Mouse (Mus musculus) telencephalon, adult 2 months (tissue): ENCODE measurements at regions not wholly inside any gene's neighbourhood (a gene's known extent, or its start where the extent isn't known, plus 50 kb on each side); places are given as distances from the start of the nearest gene placed in this dataset.

ENCODE experiments used
- DNase-seq: peaks from one replicate; pipeline ENCODE4 v3.0.0-alpha.2; 2011; ENCODE audit warnings: low read depth, low spot score

DNA sequence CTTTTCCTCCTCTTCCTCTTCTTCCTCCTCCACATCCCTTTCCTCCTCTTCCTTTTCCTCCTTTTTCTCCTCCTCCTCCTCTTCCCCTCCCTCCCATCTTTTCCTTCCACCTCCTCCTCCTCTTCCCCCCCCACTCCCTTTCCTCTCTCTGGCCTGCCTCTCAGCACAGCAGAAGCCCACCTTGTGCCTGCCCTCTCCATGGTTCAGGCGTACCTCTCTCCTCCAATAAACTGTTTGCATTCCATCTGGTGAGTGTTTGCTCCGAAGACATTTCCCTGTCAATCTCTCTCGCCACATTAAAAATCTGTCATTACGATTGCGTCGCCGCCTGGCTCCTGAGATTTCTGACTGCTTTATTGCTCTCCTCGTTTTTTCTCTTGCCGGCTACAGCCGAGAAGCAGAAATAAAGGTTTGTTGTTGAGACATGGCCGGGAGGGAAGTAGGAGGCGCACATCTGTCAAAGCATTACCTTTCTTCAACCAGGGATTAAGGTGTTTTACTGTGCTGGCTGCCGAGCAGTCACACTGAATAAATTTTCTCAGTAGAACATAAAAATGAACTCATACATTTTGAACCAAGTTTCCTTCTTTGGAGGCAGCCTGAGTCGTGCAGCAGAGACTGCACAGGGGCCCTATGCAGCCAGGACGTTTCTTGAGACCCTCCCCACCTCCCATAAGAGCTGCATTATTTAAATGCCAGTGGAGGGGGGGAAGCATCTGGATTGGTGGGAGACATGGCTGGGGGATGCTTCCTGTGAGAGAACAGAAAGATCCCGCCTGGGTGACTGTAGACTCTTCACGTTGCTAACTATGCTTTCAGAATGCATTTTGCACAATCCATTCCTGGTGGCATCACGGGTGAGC, 376.3 kb upstream of the 3110018I06Rik start:
- peak; percentile 48 for DNase-seq

DNA sequence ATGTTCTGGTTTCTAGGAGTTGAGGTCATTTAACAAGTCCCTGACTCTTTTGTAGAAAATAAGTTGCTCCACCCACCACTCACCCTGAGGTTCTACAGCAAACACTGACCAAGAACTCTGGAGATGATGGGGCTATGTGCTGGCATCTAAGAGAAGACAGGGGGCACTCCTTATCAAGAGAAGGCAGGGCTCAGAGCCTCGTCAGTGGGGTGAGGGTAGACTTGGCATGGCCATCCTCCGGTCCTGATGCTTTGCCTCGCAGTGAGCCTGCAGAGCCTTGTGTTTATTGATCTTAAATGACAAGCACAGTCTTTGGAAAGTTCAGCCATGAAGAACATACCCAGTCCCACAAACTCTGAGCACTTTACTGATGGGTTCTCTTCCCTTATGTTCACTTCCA, 370.1 kb upstream of the 3110018I06Rik start:
- no peak for DNase-seq

DNA sequence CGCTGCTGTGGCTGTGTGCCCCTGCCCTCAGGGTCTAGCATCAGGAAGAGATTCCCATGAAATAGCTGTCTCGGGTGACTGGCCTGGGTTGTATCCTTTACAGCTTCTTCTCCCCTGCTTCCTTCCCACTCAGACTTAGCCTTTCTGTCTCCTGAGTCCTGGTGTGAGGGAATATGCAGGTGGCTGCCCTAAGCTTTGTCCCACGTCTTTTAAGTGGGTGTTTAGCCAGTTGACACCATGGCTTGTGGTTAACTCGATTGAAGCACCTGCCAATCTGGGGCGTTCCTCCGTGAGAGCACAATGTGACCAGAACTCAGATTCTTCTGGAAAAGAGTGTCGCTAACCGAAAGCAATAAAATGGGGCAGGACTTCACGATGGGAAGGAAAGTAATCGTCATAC, 369.4 kb upstream of the 3110018I06Rik start:
- DNase-seq, result no peak

DNA sequence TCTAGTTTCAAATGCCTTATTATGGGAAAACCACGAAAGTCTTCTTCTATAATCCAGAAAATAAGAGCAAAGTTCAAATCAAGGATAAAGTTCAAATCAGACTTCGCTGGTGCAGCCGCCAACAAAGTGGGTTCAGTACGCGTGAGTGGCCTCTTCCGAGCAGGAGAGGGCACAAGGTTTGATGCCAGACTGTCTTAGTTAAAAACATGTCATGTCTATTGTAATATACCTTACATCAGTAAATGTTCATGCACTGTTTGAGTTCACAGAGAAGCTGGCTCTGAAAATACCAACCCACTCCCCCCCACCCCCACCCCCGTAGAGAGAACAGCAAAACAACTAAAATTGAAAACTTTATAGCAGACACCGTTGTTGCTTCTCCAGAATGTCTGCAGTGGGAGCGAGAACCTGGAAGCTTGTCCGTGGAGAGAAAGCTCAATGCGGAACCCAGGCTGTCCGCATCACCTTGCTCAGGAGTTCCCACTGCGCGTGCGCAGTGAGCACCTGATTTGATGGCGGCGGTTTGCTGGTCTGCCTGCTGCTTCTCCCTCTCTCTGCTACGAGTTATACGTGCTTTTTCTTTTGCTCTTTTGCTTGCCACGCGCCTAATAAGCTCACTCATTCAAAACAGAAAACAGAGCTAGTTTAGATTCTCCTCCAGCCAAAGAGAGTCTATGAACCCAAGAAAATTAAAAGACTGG, 367.8 kb upstream of the 3110018I06Rik start:
- no peak for DNase-seq

DNA sequence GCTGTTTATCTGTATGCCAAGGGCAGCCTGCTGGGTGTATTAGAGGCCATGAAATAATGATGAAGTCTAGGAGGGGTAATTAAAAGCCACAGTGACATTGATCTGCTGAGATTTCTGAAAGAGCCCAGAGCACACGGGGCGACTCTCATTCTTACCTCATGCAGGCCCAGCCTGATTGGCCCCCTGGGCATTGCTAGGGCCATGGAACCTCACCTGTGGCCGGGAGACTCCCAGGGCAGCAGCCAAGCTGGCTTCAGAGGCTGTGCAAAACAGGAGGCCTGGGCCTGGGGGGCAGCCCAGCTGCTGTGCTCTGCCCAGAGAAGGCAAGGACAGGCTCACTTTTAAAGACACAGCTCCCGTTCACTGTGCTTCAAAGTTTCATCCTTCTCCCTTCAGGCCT, 366.4 kb upstream of the 3110018I06Rik start:
- no peak for DNase-seq

DNA sequence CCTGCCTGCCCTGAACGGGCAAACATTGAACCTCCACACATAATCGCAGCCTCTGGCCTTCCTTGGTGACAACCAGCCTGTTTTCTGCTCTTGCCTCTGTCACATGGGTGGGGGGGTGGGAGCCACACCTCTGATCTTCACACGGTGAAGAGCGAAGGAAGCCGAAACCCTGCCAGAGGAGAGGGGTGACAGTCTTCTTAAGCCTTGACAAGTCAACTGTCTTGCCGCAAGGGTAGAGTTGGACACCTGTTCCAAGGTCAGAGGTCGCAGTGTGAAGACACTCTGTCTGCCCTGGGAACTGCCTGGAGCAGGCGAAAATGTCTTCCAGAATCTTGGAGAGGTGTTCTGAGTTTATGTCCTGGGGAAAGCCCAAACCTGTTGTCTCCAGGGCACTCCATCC, 364.8 kb upstream of the 3110018I06Rik start:
- DNase-seq, result no peak

DNA sequence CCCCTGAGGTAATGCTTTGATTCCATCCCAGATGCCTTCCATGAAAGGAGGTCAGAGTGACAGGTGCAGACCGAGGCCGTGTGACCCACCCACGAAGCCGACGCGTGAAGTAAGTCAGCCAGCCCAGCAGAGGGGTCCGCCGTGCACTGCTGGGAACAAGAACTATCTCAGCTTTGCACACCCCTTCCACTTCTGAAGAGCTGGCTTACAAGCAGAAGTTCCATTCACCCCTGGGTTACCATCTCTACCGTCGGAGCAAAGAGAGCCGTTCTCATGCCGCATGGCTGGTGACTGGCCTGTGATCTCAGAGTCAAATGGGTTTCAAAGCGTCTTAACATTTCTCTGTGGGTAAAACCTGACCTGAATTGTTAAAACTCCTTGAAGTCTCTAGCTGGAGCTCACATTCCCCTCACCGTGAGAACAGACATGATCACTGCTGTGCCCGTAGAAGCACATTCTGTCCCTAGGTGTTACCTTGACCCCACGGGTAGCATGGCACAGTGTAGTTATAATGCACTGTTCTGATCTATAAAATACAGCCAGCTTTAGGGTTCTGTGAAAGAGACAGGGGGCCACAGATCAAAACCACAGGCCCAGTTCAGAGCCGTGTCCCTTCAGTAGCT, 364.1 kb upstream of the 3110018I06Rik start:
- no peak for DNase-seq

DNA sequence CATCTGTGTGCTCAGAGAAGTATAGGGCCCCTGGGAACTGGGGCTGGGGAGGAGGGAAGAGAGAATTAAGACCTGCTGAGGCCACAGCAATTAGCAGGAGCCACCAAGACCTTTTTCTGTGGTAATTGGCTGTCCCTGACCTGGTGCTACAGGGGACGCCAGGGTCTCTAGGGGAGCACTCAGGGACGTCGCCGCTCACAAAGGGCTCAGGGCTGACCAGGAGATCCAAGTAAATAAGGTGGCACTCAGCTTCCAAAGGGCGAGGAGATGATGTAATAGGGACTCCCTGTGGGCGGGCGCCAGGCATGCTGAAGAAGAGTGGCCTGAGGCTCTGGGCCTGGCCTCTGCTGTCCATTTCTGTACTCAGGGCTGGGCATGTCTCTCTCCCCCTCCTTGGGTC, 363.2 kb upstream of the 3110018I06Rik start:
- DNase-seq, result no peak

DNA sequence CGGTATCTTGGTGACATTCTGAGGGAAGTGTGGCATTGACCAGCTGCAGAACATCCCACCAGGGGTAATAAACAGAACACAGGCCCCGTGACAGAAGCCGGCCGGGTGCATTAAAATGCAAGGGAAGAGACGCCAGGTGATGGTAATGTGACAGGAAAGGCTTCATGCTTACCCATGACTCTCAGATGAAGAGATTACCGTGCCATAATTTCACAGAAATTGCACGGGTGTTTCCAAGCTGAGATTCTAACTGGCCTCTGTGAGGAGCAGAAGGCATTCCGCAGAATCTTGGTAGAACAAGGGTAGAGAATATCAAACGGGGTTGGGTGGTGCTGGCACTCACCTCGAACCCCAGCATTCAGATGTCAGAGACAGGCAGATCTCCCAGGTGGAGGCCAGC, 362.4 kb upstream of the 3110018I06Rik start:
- no peak for DNase-seq

DNA sequence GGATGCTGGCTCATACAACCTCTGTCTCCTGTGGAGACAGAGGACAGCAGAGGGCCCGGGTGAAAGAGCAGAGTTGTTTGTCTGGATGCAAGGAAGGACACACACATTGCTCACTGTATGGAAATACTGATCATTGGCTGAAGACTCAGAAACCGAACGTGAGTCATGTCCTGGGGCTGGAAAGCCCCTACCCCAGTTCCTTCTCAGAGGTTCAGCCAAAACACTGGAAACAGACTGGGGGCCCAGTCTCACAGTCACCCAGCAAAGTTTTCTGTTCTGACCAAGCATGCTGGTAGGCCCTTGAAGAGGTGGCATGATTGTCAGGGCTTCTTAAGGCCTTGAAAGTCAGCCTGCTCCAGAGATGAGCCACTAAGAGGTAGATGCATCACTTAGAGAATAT, 360.8 kb upstream of the 3110018I06Rik start:
- no peak for DNase-seq

DNA sequence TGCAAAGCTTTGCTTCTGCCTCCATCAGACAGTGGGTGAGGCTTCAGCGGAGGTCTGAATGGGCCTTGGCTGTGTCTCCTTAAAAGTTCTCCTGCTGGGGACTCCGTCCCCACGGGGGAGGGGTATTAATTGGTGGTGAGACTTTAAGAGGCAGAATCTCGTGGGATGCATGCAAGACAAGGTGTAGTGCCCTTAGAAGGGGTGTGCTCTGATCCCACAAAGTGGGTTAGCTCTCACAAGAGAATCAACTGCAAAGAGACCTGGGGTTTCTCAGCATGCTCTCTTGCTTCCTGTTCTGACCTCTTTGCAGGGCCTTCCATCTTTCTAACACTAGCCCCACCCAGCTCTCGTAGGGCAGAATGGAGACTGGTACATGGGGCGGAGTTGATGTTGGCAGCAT, 359.2 kb upstream of the 3110018I06Rik start:
- no peak for DNase-seq

DNA sequence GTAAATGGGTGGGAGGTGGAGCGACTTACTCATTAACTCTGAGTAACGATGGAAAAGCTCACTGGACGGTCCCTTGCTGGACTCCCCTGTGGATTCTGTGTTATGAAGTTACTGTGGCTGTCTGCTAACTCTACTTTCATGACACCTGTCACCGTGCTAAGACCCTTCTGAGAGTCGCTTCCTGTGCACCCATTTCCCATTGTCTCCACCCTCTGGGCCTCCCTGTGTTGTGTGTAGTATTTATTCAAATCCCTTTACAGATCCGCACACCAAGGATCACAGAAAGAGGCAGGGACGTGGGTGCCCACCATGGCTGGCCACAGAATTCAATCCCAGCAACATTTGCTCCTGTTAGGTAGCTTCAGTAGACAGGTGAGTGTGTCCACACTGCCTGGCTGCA, 357.1 kb upstream of the 3110018I06Rik start:
- DNase-seq, result no peak

DNA sequence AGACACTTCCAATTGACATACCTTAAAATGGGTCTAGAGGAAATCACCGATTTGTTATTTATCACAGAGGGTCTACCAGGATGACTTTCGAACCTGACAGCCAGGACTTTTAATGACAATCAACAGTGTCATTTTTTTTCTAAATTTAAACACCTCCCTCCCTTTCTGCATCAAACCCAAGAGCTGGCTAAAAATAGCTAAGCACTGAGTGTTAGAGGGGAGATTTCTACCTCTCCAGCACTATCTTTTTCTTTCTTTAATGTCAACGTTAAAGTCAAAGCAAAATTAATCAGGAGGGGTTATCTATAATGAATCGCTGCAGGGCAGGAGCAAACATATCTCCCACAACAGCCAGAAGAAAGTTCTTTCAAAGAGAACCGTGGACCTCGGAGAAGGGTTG, 356.6 kb upstream of the 3110018I06Rik start:
- no peak for DNase-seq

DNA sequence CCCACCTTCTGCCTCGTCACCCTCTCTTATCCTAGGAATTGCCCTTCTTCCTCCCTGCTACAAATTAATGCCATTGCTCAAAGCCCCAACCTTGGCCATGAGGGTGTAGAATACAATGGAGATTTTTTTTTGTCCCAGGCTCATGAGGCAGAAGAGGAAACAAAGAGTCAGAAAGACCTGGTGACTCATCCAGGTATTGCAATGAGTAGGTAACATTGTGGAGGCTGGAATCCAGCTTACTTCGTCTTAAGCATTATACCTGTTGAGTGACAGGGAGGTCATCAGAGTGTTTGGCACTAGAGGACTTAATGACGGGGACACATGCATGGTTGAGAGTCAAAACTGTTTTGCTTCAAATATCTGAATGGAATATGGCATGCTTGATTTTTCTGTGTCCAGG, 355.9 kb upstream of the 3110018I06Rik start:
- DNase-seq, result no peak

DNA sequence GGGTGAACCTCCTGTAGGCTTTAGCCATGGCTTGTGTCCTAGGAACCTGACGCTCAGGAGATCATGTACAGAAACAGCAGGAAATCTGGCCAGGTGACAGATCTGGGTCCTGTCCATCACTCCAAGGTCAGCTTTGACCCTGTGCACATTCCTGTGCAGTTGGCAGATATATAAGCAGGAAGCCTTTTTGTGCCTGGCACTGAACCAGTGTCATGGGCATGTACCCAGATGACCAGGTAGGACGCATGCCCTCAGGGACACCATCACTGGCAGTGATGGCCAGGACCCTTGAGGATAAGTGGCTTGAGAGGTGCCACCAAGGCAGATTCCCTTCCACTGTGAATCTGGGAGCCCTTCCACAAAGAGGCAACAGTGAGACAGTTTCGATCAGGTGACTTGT, 354.1 kb upstream of the 3110018I06Rik start:
- DNase-seq, result no peak

DNA sequence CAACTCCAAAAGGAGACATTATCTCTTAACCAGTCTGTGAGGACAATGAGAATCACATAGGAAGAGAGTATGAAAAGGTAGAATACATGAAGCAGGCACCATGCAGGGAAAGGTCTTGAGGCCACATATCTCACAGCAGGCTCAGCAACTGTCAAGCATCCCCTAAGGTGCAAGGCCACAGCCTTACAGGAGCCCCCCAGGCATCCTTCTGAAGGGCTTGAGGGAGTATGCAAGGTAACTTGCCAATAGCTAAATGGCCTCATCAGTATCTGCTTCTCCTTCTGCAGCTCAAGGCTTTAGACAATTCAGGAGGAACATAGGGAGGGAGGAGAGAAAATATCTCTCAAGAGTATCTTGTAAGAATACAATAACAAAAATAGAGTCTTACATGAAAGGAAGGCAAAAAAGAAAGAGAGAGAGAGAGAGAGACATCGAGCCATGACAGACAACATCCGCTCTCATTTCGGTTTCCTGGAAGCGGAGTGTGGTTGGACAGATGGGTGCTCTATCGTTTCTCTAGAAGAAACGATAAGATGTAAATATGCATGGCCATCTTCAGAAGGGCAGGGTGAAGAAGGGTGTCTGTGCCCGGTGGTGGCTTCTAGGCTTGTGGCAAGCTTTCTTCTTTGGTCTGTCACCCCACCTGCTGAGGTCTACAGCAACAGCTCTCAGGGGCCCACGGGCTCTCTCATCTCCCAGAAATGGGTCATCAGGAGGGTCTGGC, 349.6 kb upstream of the 3110018I06Rik start:
- no peak for DNase-seq

DNA sequence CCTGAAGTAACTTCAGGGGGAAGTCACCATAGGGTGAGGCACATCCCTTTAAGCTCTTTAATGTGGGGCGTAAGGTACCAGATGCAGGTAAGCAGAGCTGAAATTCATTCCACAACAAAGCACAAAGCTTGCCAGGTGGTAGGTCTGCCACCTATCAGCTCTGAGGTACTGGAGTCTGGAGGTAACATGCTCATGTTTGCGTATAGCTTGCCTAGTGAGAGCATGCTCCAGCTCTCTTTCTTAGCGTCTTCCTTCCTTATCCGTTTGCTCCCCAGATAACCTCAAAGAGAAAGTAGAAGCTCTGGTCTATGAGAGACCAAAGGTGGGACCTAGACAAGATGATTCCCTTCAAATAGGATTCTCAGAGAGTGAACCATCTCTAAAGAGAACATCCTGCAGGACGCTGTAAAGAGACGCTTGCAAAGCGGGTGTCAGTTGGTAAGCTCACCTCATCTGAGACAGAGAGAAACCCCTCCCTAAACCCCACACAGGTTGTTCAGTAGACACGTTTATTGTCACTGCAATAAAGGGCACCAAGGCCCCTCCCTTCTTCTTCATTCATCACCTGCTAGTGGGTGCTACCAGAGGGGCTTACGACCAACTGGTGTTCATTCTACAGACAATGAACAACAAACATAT, 347.4 kb upstream of the 3110018I06Rik start:
- no peak for DNase-seq

DNA sequence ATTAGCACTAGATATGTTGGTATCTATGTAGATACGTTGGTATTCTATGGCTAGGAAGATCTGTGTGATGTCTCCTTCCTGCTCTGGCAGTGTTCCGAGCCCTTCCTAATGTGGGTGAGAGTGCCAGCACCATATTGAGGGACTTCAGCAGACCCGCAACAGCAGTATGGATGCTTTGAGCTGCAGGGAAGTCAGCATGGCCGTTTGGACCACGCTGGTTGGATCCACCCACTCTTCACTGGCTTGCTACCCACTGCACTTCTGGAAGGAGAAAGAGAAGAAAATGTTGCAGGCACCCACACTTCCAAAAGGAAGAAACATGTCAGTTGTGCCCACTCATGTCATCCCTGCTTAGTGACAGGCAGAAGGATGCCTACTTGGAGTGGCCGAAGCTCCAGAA, 346.2 kb upstream of the 3110018I06Rik start:
- DNase-seq, result peak; percentile 74

DNA sequence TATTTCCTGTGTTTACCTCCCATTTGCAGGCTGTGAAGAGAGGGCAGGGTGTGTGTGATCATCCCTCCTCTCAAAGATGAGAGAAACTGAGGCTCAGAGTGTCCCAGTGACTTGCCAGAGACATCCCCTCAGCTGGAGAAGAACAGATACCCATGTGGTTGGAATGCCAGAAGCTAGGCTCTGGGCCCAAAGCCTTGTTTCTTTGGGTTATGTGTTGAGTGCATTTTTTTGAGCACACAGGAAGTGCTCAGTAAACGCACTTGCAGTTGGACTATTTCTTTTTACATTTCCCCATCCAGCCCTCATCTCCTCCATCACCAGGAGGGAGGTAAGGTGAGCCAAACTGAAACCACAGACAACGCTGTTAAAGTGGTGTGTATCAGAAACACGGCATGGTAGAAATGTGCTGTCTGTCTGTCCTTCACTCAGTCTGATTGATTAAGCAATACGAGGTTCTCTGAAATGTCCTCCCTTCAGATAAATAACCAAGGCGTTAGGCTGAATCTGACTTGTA, 341.8 kb upstream of the 3110018I06Rik start:
- no peak for DNase-seq

DNA sequence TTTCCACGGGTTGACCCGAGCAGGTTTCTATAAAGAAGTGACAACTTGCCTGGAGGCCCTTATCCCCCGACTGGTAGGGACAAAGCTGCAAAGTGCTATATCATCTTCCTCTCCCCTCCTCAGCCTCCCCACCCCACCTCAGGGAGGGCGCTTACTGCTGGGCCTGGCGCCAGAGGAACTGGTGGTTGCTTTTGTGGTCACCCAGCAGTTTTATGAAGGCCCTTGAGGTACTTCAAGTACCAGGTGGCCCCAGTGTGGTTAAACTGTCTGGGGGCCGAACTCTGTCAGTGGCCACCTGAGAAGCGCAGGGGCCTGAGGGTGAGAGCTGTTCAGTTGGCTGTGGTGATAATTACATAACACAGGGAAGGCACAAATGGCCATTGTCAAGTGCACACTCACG, 340.0 kb upstream of the 3110018I06Rik start:
- no peak for DNase-seq

DNA sequence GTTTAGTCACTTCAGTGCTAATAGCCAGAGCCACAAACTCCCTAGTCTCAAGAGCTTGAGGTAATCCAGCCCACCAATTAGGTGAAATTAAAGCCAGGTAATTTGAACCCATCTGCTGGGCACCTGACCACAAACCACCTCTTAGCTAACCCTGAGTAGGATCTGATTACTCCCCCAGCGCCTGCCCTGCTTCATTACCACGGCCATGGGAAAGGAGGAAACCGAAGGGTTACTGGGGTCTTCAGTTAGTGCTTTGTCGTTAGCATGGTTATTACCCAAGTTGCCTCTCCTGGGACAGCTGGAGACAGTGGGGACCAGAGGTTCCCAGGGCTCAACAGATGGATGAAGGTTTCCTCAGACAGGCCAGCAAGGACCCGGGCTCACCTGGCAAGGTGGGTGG, 337.3 kb upstream of the 3110018I06Rik start:
- no peak for DNase-seq
